Mouse (Mus musculus) embryonic stem cell, embryonic (primary cell): ENCODE data around the gene Pomgnt2.

Experiments
- CTCF ChIA-PET, 4 experiments: fragments of 300-600 bp in 2 of 4; fragments of 350-600 bp in 2 of 4; sonication (Branson Sonifier 250); formaldehyde crosslinking; loops; one replicate each; lab custom pipeline; 2022; ENCODE audit warnings: inconsistent platforms in 2 of 4; lab: Charles Lee
- POLR2A ChIA-PET, 4 experiments: fragments of 300-600 bp in 2 of 4; fragments of 350-600 bp in 2 of 4; sonication (Branson Sonifier 250); formaldehyde crosslinking; loops; one replicate each; lab custom pipeline; 2022; ENCODE audit warnings: antibody characterized with exemption in 4 of 4, inconsistent platforms in 1 of 4; lab: Charles Lee

Gene Pomgnt2

GRCm38 (mm10) chr9:121984465-121985461 is 12.1 kb downstream of the Pomgnt2 start:
- ChIA-PET CTCF (interaction anchor here (0.5 to 3.9 kb wide), 36 partner anchors 9 to 1460 kb away, joined by 3 to 14 read pairs (median 4); no protein-coding TSS in a partner anchor), POLR2A (interaction anchor here in 1 of 4 experiments (0.7 to 1.4 kb wide), 2 partner anchors 11 to 48 kb away, joined by 3 to 5 read pairs; no protein-coding TSS in a partner anchor)

GRCm38 (mm10) chr9:121983504-121983903 is 13.4 kb downstream of the Pomgnt2 start:
- ChIA-PET POLR2A (interaction anchor here in 2 of 4 experiments (0.9 to 1.5 kb wide), 2 partner anchors 11 to 12 kb away, joined by 4 read pairs; no protein-coding TSS in a partner anchor), CTCF (interaction anchor here (0.5 to 3.9 kb wide), 20 partner anchors 9 to 507 kb away, joined by 3 to 13 read pairs (median 3); no protein-coding TSS in a partner anchor)

GRCm38 (mm10) chr9:121982665-121983064 is 14.2 kb downstream of the Pomgnt2 start:
- ChIA-PET POLR2A (interaction anchor here in 2 of 4 experiments (0.9 to 1.5 kb wide), 2 partner anchors 12 to 13 kb away, joined by 4 read pairs; no protein-coding TSS in a partner anchor), CTCF (interaction anchor here in 3 of 4 experiments (0.7 to 1.8 kb wide), 14 partner anchors 9 to 506 kb away, joined by 3 to 6 read pairs (median 3); no protein-coding TSS in a partner anchor)

- POLR2A ChIA-PET = interaction anchor here in 1 of 4 experiments (1.5 kb wide), 1 partner anchor 14 kb away, joined by 4 read pairs; no protein-coding TSS in a partner anchor
These were observed 14.7 kb downstream of the Pomgnt2 start for GRCm38 (mm10) chr9:121982214-121982613.

GRCm38 (mm10) chr9:121981466-121982105 is 15.3 kb downstream of the Pomgnt2 start:
- ChIA-PET CTCF (interaction anchor here in 2 of 4 experiments (0.5 to 1.6 kb wide), 4 partner anchors 10 to 135 kb away, joined by 3 to 7 read pairs (median 4); no protein-coding TSS in a partner anchor), POLR2A (interaction anchor here in 3 of 4 experiments (0.9 to 1.5 kb wide), 3 partner anchors 8 to 127 kb away, joined by 3 to 4 read pairs (median 4); partner anchors contain the start of gene Higd1a (in 1 of the 3))

More at GRCm38 (mm10) chr9:121982214-121982613, 14.7 kb downstream of the Pomgnt2 start:
- CTCF ChIA-PET = interaction anchor here in 3 of 4 experiments (0.7 to 1.8 kb wide), 8 partner anchors 11 to 151 kb away, joined by 3 to 6 read pairs (median 3); no protein-coding TSS in a partner anchor

GRCm38 (mm10) chr9:121981046-121981445 is 15.9 kb downstream of the Pomgnt2 start:
- CTCF ChIA-PET = interaction anchor here in 2 of 4 experiments (0.5 to 1.6 kb wide), 4 partner anchors 9 to 135 kb away, joined by 3 to 7 read pairs (median 4); no protein-coding TSS in a partner anchor
- POLR2A ChIA-PET = interaction anchor here in 3 of 4 experiments (0.5 to 1.5 kb wide), 4 partner anchors 8 to 127 kb away, joined by 3 to 4 read pairs (median 4); partner anchors contain the start of gene Higd1a (in 1 of the 3)

GRCm38 (mm10) chr9:121975321-121975720 is 21.6 kb downstream of the Pomgnt2 start:
- ChIA-PET POLR2A (no interaction called here), CTCF (no interaction called here)

- CTCF ChIA-PET = no interaction called here
- POLR2A ChIA-PET = no interaction called here
These were observed 22.5 kb downstream of the Pomgnt2 start for GRCm38 (mm10) chr9:121974141-121974986.

GRCm38 (mm10) chr9:121973207-121973606 is 23.7 kb downstream of the Pomgnt2 start:
- ChIA-PET POLR2A (no interaction called here), CTCF (no interaction called here)

- CTCF ChIA-PET = interaction anchor here in 1 of 4 experiments (1.5 kb wide), 1 partner anchor 13 kb away, joined by 4 read pairs; no protein-coding TSS in a partner anchor
These were observed 27.0 kb downstream of the Pomgnt2 start for GRCm38 (mm10) chr9:121969841-121970381.

GRCm38 (mm10) chr9:121968258-121968657 is 28.7 kb downstream of the Pomgnt2 start:
- POLR2A ChIA-PET = no interaction called here
- CTCF ChIA-PET = no interaction called here

More at GRCm38 (mm10) chr9:121969841-121970381, 27.0 kb downstream of the Pomgnt2 start:
- POLR2A ChIA-PET = interaction anchor here in 1 of 4 experiments (0.6 kb wide), 1 partner anchor 1099 kb away, joined by 3 read pairs; no protein-coding TSS in a partner anchor

- CTCF ChIA-PET = interaction anchor here in 1 of 4 experiments (0.5 kb wide), 1 partner anchor 1425 kb away, joined by 3 read pairs; no protein-coding TSS in a partner anchor
- POLR2A ChIA-PET = no interaction called here
These were observed 32.0 kb downstream of the Pomgnt2 start for GRCm38 (mm10) chr9:121964941-121965340.

GRCm38 (mm10) chr9:121959966-121960635 is 36.8 kb downstream of the Pomgnt2 start:
- ChIA-PET POLR2A (no interaction called here), CTCF (interaction anchor here in 2 of 4 experiments (1.1 to 1.3 kb wide), 2 partner anchors 25 to 129 kb away, joined by 3 to 5 read pairs; no protein-coding TSS in a partner anchor)

GRCm38 (mm10) chr9:121952596-121952995 is 44.3 kb downstream of the Pomgnt2 start:
- ChIA-PET CTCF (interaction anchor here in 2 of 4 experiments (0.6 to 1.2 kb wide), 2 partner anchors 32 to 106 kb away, joined by 3 read pairs; no protein-coding TSS in a partner anchor), POLR2A (no interaction called here)

GRCm38 (mm10) chr9:121951114-121951423 is 45.8 kb downstream of the Pomgnt2 start:
- CTCF ChIA-PET = no interaction called here
- POLR2A ChIA-PET = interaction anchor here in 1 of 4 experiments (0.5 kb wide), 1 partner anchor 104 kb away, joined by 3 read pairs; no protein-coding TSS in a partner anchor

GRCm38 (mm10) chr9:121950418-121951113 is 46.3 kb downstream of the Pomgnt2 start, which contains the start of gene Fam198a:
Gene Fam198a, plus strand, starts transcription at chr9:121950988.
- POLR2A ChIA-PET = interaction anchor here in 1 of 4 experiments (0.5 kb wide), 1 partner anchor 104 kb away, joined by 3 read pairs; no protein-coding TSS in a partner anchor
- CTCF ChIA-PET = no interaction called here
